Mouse (Mus musculus): ENCODE results near the gene Prl4a1. TPM values are rescaled to one million over a fixed set of nuclear protein-coding genes. Genes with fewer than 3 reads are reported as not detected.

Gene Prl4a1
- not detected for polyA plus RNA-seq (2017; shearing (Covaris generic))

DNA sequence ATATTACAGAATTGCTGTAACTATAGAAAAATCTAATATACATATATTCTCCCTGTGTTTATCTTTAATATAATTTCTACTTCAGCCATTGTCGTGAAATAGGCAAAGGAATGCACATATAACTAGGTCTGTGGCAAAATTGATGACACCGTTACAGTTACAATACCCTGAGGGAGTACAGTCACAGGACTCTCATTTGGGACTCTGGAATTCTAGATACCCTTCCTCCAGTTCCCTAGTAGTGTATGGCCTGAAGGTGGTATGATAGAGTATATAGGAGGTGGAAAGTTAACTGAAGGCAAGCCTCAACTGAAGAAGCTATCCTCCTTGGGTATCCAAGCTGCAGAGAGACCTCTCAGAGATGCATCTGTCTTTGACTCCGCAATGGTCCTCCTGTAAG is at the start of gene Prl4a1:
TSS of gene Prl4a1 (plus strand) at position 301 of the 400 bp plus-strand sequence.

Other genes starting within 250 kb of the Prl4a1 start
- not detected for gene Prl7c1, start 235.4 kb upstream of the Prl4a1 start, polyA plus RNA-seq (2017; shearing (Covaris generic))
- gene Prl2a1, start 214.6 kb upstream of the Prl4a1 start, polyA plus RNA-seq (2017; shearing (Covaris generic)): not detected
- gene Prl2c1, start 166.9 kb upstream of the Prl4a1 start, polyA plus RNA-seq (2017; shearing (Covaris generic)): not detected
- gene Prl5a1, start 126.3 kb downstream of the Prl4a1 start, polyA plus RNA-seq (2017; shearing (Covaris generic)): not detected
- gene Gm11361, start 241.3 kb downstream of the Prl4a1 start, polyA plus RNA-seq (2017; shearing (Covaris generic)): 4.9 TPM

Data from naive thymus-derived CD4-positive, alpha-beta T cell, adult 5 months (primary cell).